Comparison of ENCODE assay signal across 8 mouse cellular contexts in genomic region chr1:89131707-89132106, GRCm38 (mm10).
A peak's percentile ranks its signal among the peaks of the same experiment; 100 is the strongest.
DNase-seq lines count a peak whose midpoint lies in the region; ATAC-seq and TF ChIP-seq lines count a peak whose summit lies in the region.

No protein-coding gene starts in this region.

- no peaks in the 10 kb centered on the region for H3K27me3 ChIP-seq in hindbrain, embryonic 16.5 days (replicated peaks; ENCODE audit: control insufficient read depth, insufficient read depth, low read length)
- no peaks in the 10 kb centered on the region for H3K27me3 ChIP-seq in hindbrain, embryonic 12.5 days

- no peaks in the 10 kb centered on the region for H3K9me3 ChIP-seq in hindbrain, embryonic 16.5 days (ENCODE audit: control insufficient read depth, low read length)
- no peaks in the 10 kb centered on the region for H3K9me3 ChIP-seq in hindbrain, embryonic 12.5 days (replicated peaks)
- no peaks in the 10 kb centered on the region for H3K9me3 ChIP-seq in ES-E14 (ENCODE audit: control insufficient read depth, insufficient read depth, low read depth, low read length)

- peak; percentile 55 for ATAC-seq in hindbrain, embryonic 16.5 days
- no peak for ATAC-seq in hindbrain, embryonic 12.5 days (ENCODE audit: low FRiP score)

- in situ Hi-C loops in ES-E14 (cut with MboI; ENCODE audit: low sequenced_read_pairs in 2 of 2, unreplicated experiment in 2 of 2), result no loop called here

- no peak overlapping the region for H3K4me2 ChIP-seq in hindbrain, embryonic 16.5 days (ENCODE audit: low read length)
- no peak overlapping the region for H3K4me2 ChIP-seq in hindbrain, embryonic 12.5 days (replicated peaks)

- no peak for DNase-seq in ES-E14 (ENCODE audit: low read depth, low spot score)
- DNase-seq in cerebellum, postnatal 10 days, result peak; percentile 60 to 73
- peak; percentile 82 for DNase-seq in heart, postnatal 4 days
- no peak for DNase-seq in testis, postnatal 10 days (ENCODE audit: low spot score)
- no peak for DNase-seq in right cerebral cortex, adult 2 months (ENCODE audit: low spot score in 2 of 2)
- DNase-seq in retina, embryonic 14.5 days (ENCODE audit: low spot score), result no peak

- WGBS in hindbrain, embryonic 16.5 days, result 49% methylated on average over 8 of the region's 8 CpGs
- 85% methylated on average over 8 of the region's 8 CpGs for WGBS in hindbrain, embryonic 12.5 days

- H3K27ac ChIP-seq in hindbrain, embryonic 16.5 days (ENCODE audit: low read depth, low read length), result no peak overlapping the region
- no peak overlapping the region for H3K27ac ChIP-seq in hindbrain, embryonic 12.5 days
- no peak overlapping the region for H3K27ac ChIP-seq in ES-E14 (ENCODE audit: insufficient read depth, low read depth, low read length, poor library complexity, severe bottlenecking)

- H3K36me3 ChIP-seq in hindbrain, embryonic 16.5 days (ENCODE audit: control insufficient read depth, insufficient read depth, low read length), result no peaks in the 10 kb centered on the region
- no peaks in the 10 kb centered on the region for H3K36me3 ChIP-seq in hindbrain, embryonic 12.5 days
- H3K36me3 ChIP-seq in ES-E14 (ENCODE audit: control insufficient read depth, insufficient read depth, low read length, poor library complexity, severe bottlenecking), result no peaks in the 10 kb centered on the region; the same call in 1 of the 2 replicates

- no peak overlapping the region for H3K4me3 ChIP-seq in hindbrain, embryonic 16.5 days (ENCODE audit: low read length)
- H3K4me3 ChIP-seq in hindbrain, embryonic 12.5 days, result no peak overlapping the region
- peak overlapping the region in 1 of 2 experiments; percentile 23; a peak in 2 of 4 replicates for H3K4me3 ChIP-seq in ES-E14 (ENCODE audit: insufficient read depth in 1 of 2, low read depth in 1 of 2, low read length in 2 of 2, poor library complexity in 1 of 2, severe bottlenecking in 1 of 2)

- H3K9ac ChIP-seq in hindbrain, embryonic 16.5 days (ENCODE audit: low read depth, low read length), result no peak overlapping the region
- H3K9ac ChIP-seq in hindbrain, embryonic 12.5 days, result no peak overlapping the region
- H3K9ac ChIP-seq in ES-E14 (ENCODE audit: insufficient read depth, low read depth, low read length, poor library complexity, severe bottlenecking), result peak overlapping the region; percentile 4; the same call in 1 of the 2 replicates

- peaks cover 22% of the 10 kb centered on the region for H3K4me1 ChIP-seq in hindbrain, embryonic 16.5 days (ENCODE audit: control insufficient read depth, insufficient read depth, low read depth, low read length)
- peaks cover 17% of the 10 kb centered on the region for H3K4me1 ChIP-seq in hindbrain, embryonic 12.5 days
- peaks cover 13 to 15% of the 10 kb centered on the region in 2 experiments for H3K4me1 ChIP-seq in ES-E14 (ENCODE audit: control insufficient read depth in 2 of 2, insufficient read depth in 2 of 2, low read length in 2 of 2, poor library complexity in 1 of 2)

TF ChIP-seq in ES-E14, 5 proteins besides CTCF, POLR2A, EP300 and RAD21:
- TF ChIP-seq CHD2 (IDR thresholded peaks at IDR 0.05; ENCODE audit: low read depth, low read length) (no peak), ZC3H11A (IDR thresholded peaks at IDR 0.05; ENCODE audit: borderline replicate concordance, low read depth, low read length) (no peak), ZNF384 (IDR thresholded peaks at IDR 0.05; ENCODE audit: low read depth, low read length) (no peak), HCFC1 (IDR thresholded peaks at IDR 0.05; ENCODE audit: borderline replicate concordance, insufficient read depth, low read length) (no peak), MAFK (IDR thresholded peaks at IDR 0.05; ENCODE audit: insufficient read depth, low read depth, low read length) (no peak)

Comparison
In these comparisons a context has a peak if more than half of its experiments do, and no peak if none do; other contexts are left out.
1. DNase-seq: peak in cerebellum, postnatal 10 days (2 of 2) and heart, postnatal 4 days (single experiment); none in ES-E14 (single experiment), testis, postnatal 10 days (single experiment), right cerebral cortex, adult 2 months (0 of 2) and retina, embryonic 14.5 days (single experiment).